Mouse (Mus musculus): ENCODE measurements around the gene Apol7b. TPM values are rescaled to one million over a fixed set of nuclear protein-coding genes. Genes with fewer than 3 reads are reported as not detected.
A peak's percentile ranks its signal among the peaks of the same experiment; 100 is the strongest.
"Not testable (repeated sequence)": the region's sequence is repeated elsewhere in the genome, so short reads cannot be mapped to it uniquely, and the experiment has no call there.

Gene Apol7b
- polyA plus RNA-seq, 1 experiment: not detected

GRCm38 (mm10) chr15:77399027-77399426, 48.3 kb downstream of the Apol7b start, which contains the start of gene Apol7a:
Gene Apol7a, minus strand, starts transcription at chr15:77399110.
- peak; percentile 35; the same call in 1 of the 2 replicates for TF ChIP-seq CTCF (IDR thresholded peaks at IDR 0.05; ENCODE audit: borderline replicate concordance, extremely low read depth, insufficient read depth, insufficient read length)
- DNase-seq (ENCODE audit: low read depth): peak; percentile 2

GRCm38 (mm10) chr15:77397450-77398132, 49.7 kb downstream of the Apol7b start:
- DNase-seq (ENCODE audit: low read depth): not testable (repeated sequence)

DNA sequence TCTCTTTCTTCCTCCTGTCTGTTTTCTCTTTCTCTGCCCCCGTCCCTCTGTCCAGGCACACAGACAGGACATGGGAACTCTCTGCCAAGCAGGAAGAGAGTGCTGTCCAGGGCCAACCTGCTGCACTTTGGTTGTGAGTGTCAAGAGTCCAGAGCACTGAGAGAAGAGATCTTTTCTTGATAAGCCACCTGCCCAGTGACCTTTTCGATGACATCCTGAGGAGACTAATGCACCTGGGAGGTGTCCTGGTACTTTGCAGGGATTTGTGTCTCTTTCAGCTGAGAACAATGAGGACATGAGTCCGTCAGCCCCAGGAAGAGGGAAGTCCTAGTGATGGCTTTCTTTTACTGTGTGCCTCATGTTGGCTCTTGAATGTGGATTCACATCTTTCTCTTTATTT, 53.5 kb downstream of the Apol7b start:
- not testable (repeated sequence) for DNase-seq (ENCODE audit: low read depth)

GRCm38 (mm10) chr15:77387462-77387861, 59.8 kb downstream of the Apol7b start:
- DNase-seq (ENCODE audit: low read depth): no peak
- TF ChIP-seq POLR2A (IDR thresholded peaks at IDR 0.05; ENCODE audit: borderline replicate concordance, extremely low read depth, insufficient read depth, insufficient read length, poor library complexity, severe bottlenecking) (no peak), CTCF (IDR thresholded peaks at IDR 0.05; ENCODE audit: borderline replicate concordance, extremely low read depth, insufficient read depth, insufficient read length) (no peak)

- DNase-seq (ENCODE audit: low read depth): no peak
Measured at GRCm38 (mm10) chr15:77384340-77385030, 62.8 kb downstream of the Apol7b start.

GRCm38 (mm10) chr15:77382880-77383279, 64.4 kb downstream of the Apol7b start:
- no peak for DNase-seq (ENCODE audit: low read depth)

More at GRCm38 (mm10) chr15:77384340-77385030, 62.8 kb downstream of the Apol7b start:
- no peak for TF ChIP-seq POLR2A (IDR thresholded peaks at IDR 0.05; ENCODE audit: borderline replicate concordance, extremely low read depth, insufficient read depth, insufficient read length, poor library complexity, severe bottlenecking)
- TF ChIP-seq CTCF (IDR thresholded peaks at IDR 0.05; ENCODE audit: borderline replicate concordance, extremely low read depth, insufficient read depth, insufficient read length): no peak

DNA sequence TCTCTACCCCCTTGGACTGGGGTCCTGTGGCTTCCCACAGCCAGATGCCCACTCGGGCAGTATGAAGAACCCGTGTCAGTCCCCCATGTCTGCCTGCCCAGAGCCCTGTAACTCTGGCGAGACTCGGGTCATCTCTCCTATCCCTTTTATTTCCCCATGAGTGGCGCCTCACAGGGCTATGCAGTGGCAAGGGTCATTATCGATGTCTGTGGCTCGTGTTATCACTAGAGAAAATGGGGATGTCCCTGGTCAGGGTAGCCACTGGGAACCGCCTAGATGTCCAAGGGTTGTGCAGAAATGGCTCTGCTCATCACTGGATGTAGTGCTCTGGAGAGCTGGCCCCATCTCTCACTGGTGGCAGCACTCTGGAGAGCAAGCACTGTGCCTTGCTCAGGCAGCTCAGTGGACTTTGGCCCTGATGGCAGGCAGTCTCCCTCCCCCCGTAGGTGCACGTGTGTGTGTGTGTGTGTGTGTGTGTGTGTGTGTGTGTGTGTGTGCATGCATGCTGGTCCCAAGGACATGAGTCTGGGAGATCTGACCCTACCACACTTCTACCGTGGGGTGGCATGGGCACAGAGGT, 64.9 kb downstream of the Apol7b start:
- TF ChIP-seq POLR2A (IDR thresholded peaks at IDR 0.05; ENCODE audit: borderline replicate concordance, extremely low read depth, insufficient read depth, insufficient read length, poor library complexity, severe bottlenecking) (no peak), CTCF (IDR thresholded peaks at IDR 0.05; ENCODE audit: borderline replicate concordance, extremely low read depth, insufficient read depth, insufficient read length) (no peak)
- no peak for DNase-seq (ENCODE audit: low read depth)

More at GRCm38 (mm10) chr15:77382880-77383279, 64.4 kb downstream of the Apol7b start:
- TF ChIP-seq CTCF (IDR thresholded peaks at IDR 0.05; ENCODE audit: borderline replicate concordance, extremely low read depth, insufficient read depth, insufficient read length) (no peak), POLR2A (IDR thresholded peaks at IDR 0.05; ENCODE audit: borderline replicate concordance, extremely low read depth, insufficient read depth, insufficient read length, poor library complexity, severe bottlenecking) (no peak)

DNA sequence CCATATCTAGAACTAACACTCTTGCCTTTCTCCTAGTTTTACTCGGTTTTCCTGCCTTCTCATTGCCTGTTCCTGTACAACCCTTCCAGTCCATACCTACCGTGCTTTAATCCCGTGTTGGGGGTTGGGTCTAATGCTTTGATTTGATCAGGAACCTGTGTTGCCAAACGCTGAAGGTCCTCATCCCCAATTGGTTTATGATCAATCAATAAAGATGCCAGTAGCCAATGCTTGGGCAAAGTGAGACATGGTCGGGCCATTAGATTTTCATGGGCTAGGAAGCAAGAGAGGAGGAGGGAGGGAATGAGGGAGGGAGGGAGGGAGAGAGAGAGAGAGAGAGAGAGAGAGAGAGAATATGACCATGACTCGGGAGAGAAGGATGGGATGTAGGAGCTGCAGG, 65.8 kb downstream of the Apol7b start:
- DNase-seq (ENCODE audit: low read depth): no peak
- TF ChIP-seq CTCF (IDR thresholded peaks at IDR 0.05; ENCODE audit: borderline replicate concordance, extremely low read depth, insufficient read depth, insufficient read length) (no peak), POLR2A (IDR thresholded peaks at IDR 0.05; ENCODE audit: borderline replicate concordance, extremely low read depth, insufficient read depth, insufficient read length, poor library complexity, severe bottlenecking) (no peak)

- TF ChIP-seq POLR2A (IDR thresholded peaks at IDR 0.05; ENCODE audit: borderline replicate concordance, extremely low read depth, insufficient read depth, insufficient read length, poor library complexity, severe bottlenecking) (no peak), CTCF (IDR thresholded peaks at IDR 0.05; ENCODE audit: borderline replicate concordance, extremely low read depth, insufficient read depth, insufficient read length) (no peak)
- DNase-seq (ENCODE audit: low read depth): no peak
Measured at GRCm38 (mm10) chr15:77379921-77380320, 67.4 kb downstream of the Apol7b start.

- TF ChIP-seq POLR2A (IDR thresholded peaks at IDR 0.05; ENCODE audit: borderline replicate concordance, extremely low read depth, insufficient read depth, insufficient read length, poor library complexity, severe bottlenecking) (no peak), CTCF (IDR thresholded peaks at IDR 0.05; ENCODE audit: borderline replicate concordance, extremely low read depth, insufficient read depth, insufficient read length) (no peak)
- DNase-seq (ENCODE audit: low read depth): no peak
Measured at GRCm38 (mm10) chr15:77377419-77377818, 69.9 kb downstream of the Apol7b start.

DNA sequence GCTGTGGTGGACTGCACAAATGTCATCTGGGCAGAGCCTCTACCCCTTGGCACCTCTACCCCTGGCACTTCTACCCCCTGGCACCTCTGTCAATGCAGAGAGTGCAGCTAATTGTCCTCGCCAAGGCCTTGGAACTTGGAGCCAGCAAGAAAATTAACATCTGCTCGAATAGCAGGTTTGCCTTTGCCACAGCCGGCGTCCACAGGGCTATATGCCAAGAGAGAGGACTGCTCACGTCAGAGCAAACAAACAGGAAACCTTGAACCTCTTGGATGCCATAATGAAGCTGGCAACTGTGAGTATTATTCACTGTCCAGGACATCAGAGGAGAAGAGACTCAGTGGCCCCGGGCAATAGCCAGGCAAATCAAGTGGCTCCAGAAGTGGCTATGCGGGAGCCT, 70.4 kb downstream of the Apol7b start:
- no peak for DNase-seq (ENCODE audit: low read depth)
- no peak for TF ChIP-seq CTCF (IDR thresholded peaks at IDR 0.05; ENCODE audit: borderline replicate concordance, extremely low read depth, insufficient read depth, insufficient read length)
- no peak for TF ChIP-seq POLR2A (IDR thresholded peaks at IDR 0.05; ENCODE audit: borderline replicate concordance, extremely low read depth, insufficient read depth, insufficient read length, poor library complexity, severe bottlenecking)

Other genes starting within 250 kb of the Apol7b start
- 315 and 367 TPM in 2 replicates for gene Rbfox2, start 140.5 kb downstream of the Apol7b start, polyA plus RNA-seq (2012; rRNA removed)
- gene Apol7a, start 48.4 kb downstream of the Apol7b start, polyA plus RNA-seq (2012; rRNA removed): not detected in 2 replicates
- 0.23 TPM in 1 of 2 replicates, not detected in the other for gene Apol9a, start 36.4 kb downstream of the Apol7b start, polyA plus RNA-seq (2012; rRNA removed)
- gene Apol10a, start 29.6 kb upstream of the Apol7b start, polyA plus RNA-seq (2012; rRNA removed): not detected in 2 replicates
- not detected in 2 replicates for gene Apol11a, start 60.8 kb upstream of the Apol7b start, polyA plus RNA-seq (2012; rRNA removed)
- gene Apol7c, start 85.8 kb upstream of the Apol7b start, polyA plus RNA-seq (2012; rRNA removed): not detected in 2 replicates
- not detected in 2 replicates for gene 1700025B11Rik, start 114.4 kb upstream of the Apol7b start, polyA plus RNA-seq (2012; rRNA removed)
- 0.14 TPM in 1 of 2 replicates, not detected in the other for gene Apol10b, start 148.6 kb upstream of the Apol7b start, polyA plus RNA-seq (2012; rRNA removed)
- gene Gm36245, start 151.8 kb upstream of the Apol7b start, polyA plus RNA-seq (2012; rRNA removed): not detected in 2 replicates
- gene Apol11b, start 195.8 kb upstream of the Apol7b start, polyA plus RNA-seq (2012; rRNA removed): not detected in 2 replicates

All from brain, embryonic 14.5 days (tissue).